Mouse (Mus musculus): ENCODE data around the gene Hivep2.

- TF ChIP-seq POLR2A (IDR thresholded peaks at IDR 0.05; ENCODE audit: borderline replicate concordance, extremely low read depth, insufficient read depth, insufficient read length, poor library complexity, severe bottlenecking) (no peak), CTCF (IDR thresholded peaks at IDR 0.05; ENCODE audit: borderline replicate concordance, extremely low read depth, insufficient read depth, insufficient read length) (no peak)
Observed at GRCm38 (mm10) chr10:14042539-14043348, 76.9 kb downstream of the Hivep2 start.
